Mouse (Mus musculus): ENCODE data around the gene Insrr. TPM values are rescaled to one million over a fixed set of nuclear protein-coding genes. Genes with fewer than 3 reads are reported as not detected.
A peak's percentile ranks its signal among the peaks of the same experiment; 100 is the strongest.

Gene Insrr
- polyA plus RNA-seq, 1 experiment from 2014 or later, result not detected

DNA sequence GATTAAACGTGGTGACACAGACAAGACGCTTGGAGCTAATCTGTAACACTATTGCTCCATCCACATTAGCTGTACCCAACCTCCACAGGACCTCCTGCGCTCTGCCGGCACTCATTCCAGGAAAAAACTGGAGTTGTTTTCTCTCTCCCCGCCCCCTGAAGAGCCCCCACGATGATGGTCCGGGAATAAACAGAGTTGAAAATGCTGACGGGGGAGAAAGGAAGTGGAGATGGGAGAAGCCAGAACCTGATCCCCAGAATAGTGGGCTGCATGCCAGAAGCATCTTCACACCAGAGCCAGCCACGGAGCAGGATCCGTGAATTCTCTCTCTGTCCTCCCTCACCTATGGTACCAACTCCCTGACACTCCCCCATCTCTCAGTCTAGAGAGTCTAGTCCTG is 32.2 kb upstream of the Insrr start:
- Histone ChIP-seq H3K4me2 (ENCODE audit: low read depth, low read length) (peak overlapping the region; percentile 49), H3K4me1 (ENCODE audit: insufficient read depth) (peaks cover 19% of the 10 kb centered on the region), H3K4me3 (ENCODE audit: low read depth, low read length) (0 out of 2 replicates have a peak overlapping the region, but pooled peaks have one; percentile 3), H3K9ac (replicated peaks) (peak overlapping the region; percentile 26; the same call in 1 of the 2 replicates), H3K27ac (ENCODE audit: low read depth) (peak overlapping the region; percentile 75), H3K36me3 (replicated peaks; ENCODE audit: insufficient read depth, low read length) (no peaks in the 10 kb centered on the region), H3K27me3 (ENCODE audit: insufficient read depth, low read length) (no peaks in the 10 kb centered on the region), H3K9me3 (ENCODE audit: low read length) (no peaks in the 10 kb centered on the region)
- 16% methylated on average over 10 of the region's 10 CpGs for WGBS (ENCODE audit: insufficient replicate concordance)
- no peak for DNase-seq
- no peak for TF ChIP-seq EP300 (IDR thresholded peaks at IDR 0.05; ENCODE audit: low read depth)
- TF ChIP-seq CTCF (IDR thresholded peaks at IDR 0.05; ENCODE audit: low read depth), result no peak
- ATAC-seq, result no peak

DNA sequence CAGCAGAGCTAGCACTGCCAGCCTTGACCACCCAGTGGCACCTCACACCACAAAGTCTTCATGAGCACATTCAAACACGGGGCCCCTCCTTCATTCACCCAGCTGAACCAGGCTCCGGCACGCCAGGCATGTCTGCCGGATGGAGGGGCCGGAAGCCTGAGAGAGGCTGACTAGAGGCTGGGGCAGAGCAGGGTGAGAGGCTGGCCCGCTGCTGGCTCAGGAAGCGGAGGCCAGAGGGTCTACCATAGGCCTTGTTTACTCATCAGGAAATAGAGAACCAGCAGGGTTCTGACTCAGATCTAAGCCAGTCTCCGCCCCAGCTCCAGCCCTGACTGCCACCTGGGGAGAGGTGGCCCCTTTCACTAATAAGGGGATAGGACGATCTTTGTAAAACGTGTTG is 31.7 kb upstream of the Insrr start:
- H3K36me3 ChIP-seq (replicated peaks; ENCODE audit: insufficient read depth, low read length), result no peaks in the 10 kb centered on the region
- DNase-seq, result peak; percentile 66
- no peak for TF ChIP-seq CTCF (IDR thresholded peaks at IDR 0.05; ENCODE audit: low read depth)
- TF ChIP-seq EP300 (IDR thresholded peaks at IDR 0.05; ENCODE audit: low read depth), result no peak
- peak overlapping the region; percentile 49 for H3K4me2 ChIP-seq (ENCODE audit: low read depth, low read length)
- peak overlapping the region; percentile 75 for H3K27ac ChIP-seq (ENCODE audit: low read depth)
- no peaks in the 10 kb centered on the region for H3K9me3 ChIP-seq (ENCODE audit: low read length)
- H3K9ac ChIP-seq (replicated peaks), result peak overlapping the region; percentile 26; the same call in 1 of the 2 replicates
- H3K27me3 ChIP-seq (ENCODE audit: insufficient read depth, low read length), result no peaks in the 10 kb centered on the region
- 0 out of 2 replicates have a peak overlapping the region, but pooled peaks have one; percentile 3 for H3K4me3 ChIP-seq (ENCODE audit: low read depth, low read length)
- peaks cover 19% of the 10 kb centered on the region for H3K4me1 ChIP-seq (ENCODE audit: insufficient read depth)
- 22% methylated on average over 10 of the region's 10 CpGs for WGBS (ENCODE audit: insufficient replicate concordance)
- peak; percentile 63 for ATAC-seq

DNA sequence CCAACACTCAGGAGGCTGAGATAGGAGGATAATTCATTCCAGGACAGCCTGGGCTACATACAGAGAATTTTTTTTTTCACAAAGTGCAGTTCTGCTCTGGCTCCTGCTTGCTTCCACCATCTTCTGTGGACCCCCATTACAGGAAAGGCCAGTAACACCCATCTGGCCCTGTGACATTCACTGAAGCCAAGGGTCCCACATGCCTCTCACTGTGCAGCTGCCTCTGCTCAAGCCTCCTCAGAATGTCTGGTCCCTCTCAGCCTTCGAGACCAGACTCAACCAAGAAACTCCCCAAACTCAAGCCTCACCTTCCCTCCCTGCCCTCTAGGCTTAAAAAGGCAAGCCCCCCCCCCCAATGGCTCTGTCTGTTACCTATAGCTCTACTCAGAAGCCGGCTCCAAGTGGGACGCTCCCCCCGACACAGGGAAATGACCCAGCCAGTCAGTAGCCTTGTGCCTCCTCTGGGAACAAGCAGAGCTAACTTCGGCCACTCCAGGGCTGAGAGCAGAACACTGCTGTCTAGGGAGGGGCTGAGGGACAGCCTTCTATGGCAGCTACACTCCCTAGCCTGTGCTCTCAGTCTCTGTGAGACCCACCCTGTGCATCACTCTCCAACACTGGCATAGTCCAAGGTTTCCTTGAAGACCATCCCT is 31.0 kb upstream of the Insrr start:
- H3K9me3 ChIP-seq (ENCODE audit: low read length), result no peaks in the 10 kb centered on the region
- WGBS (ENCODE audit: insufficient replicate concordance), result 67% methylated on average over 5 of the region's 5 CpGs
- peak overlapping the region; percentile 75 for H3K27ac ChIP-seq (ENCODE audit: low read depth)
- H3K4me2 ChIP-seq (ENCODE audit: low read depth, low read length), result peak overlapping the region; percentile 49
- ATAC-seq, result no peak
- TF ChIP-seq EP300 (IDR thresholded peaks at IDR 0.05; ENCODE audit: low read depth) (no peak), CTCF (IDR thresholded peaks at IDR 0.05; ENCODE audit: low read depth) (no peak)
- DNase-seq, result no peak
- peaks cover 19% of the 10 kb centered on the region for H3K4me1 ChIP-seq (ENCODE audit: insufficient read depth)
- no peaks in the 10 kb centered on the region for H3K36me3 ChIP-seq (replicated peaks; ENCODE audit: insufficient read depth, low read length)
- H3K4me3 ChIP-seq (ENCODE audit: low read depth, low read length), result no peak overlapping the region
- H3K27me3 ChIP-seq (ENCODE audit: insufficient read depth, low read length), result no peaks in the 10 kb centered on the region
- H3K9ac ChIP-seq (replicated peaks), result 0 out of 2 replicates have a peak overlapping the region, but pooled peaks have one; percentile 26

DNA sequence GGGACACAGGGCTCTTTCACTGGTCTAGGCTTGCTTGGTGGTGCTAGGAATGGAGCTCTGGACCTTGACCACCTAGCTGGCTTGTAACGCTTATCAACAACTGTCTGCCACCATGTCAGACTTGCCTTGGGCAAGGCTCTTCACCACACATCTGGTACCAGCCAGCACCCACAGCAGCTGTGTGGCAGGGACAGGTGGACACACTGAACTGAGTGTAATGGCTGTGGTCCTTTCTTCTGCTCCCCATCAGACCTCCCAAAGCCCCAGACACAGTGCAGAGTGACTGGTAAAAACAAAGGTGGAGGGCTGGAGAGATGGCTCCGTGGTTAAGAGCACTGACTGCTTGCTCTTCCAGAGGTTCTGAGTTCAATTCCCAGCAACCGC is 30.5 kb upstream of the Insrr start:
- no peak overlapping the region for H3K9ac ChIP-seq (replicated peaks)
- H3K4me3 ChIP-seq (ENCODE audit: low read depth, low read length), result no peak overlapping the region

DNA sequence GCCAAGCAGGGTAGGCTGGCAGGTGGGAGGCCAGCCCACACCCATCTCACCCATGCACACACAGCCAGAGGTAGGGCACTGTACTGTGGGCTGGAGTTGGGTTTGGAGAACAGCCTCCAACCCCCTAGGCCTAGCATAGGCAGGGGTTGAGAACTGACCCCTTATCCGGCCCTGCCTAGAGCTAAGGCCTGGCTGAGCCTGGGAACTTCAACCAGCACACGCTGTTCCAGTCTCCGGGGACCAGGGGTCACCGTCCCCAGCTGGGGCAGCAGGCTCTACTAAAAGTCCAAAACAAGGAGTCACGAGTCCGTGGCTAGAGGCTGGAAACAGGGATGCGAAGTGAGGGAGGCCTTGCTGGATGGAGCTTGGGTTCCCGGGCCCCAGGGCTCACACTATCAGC is 29.0 kb upstream of the Insrr start:
- peak overlapping the region; percentile 67 for H3K27ac ChIP-seq (ENCODE audit: low read depth)
- no peak for DNase-seq
- no peaks in the 10 kb centered on the region for H3K9me3 ChIP-seq (ENCODE audit: low read length)
- ATAC-seq, result peak; percentile 14; the same call in 1 of the 2 replicates
- 52% methylated on average over 8 of the region's 8 CpGs for WGBS (ENCODE audit: insufficient replicate concordance)
- no peaks in the 10 kb centered on the region for H3K27me3 ChIP-seq (ENCODE audit: insufficient read depth, low read length)
- peak overlapping the region; percentile 65 for H3K4me2 ChIP-seq (ENCODE audit: low read depth, low read length)
- H3K4me1 ChIP-seq (ENCODE audit: insufficient read depth), result peaks cover 18% of the 10 kb centered on the region
- peak overlapping the region; percentile 62 for H3K9ac ChIP-seq (replicated peaks)
- peak overlapping the region; percentile 54 for H3K4me3 ChIP-seq (ENCODE audit: low read depth, low read length)
- no peaks in the 10 kb centered on the region for H3K36me3 ChIP-seq (replicated peaks; ENCODE audit: insufficient read depth, low read length)
- no peak for TF ChIP-seq CTCF (IDR thresholded peaks at IDR 0.05; ENCODE audit: low read depth)
- no peak for TF ChIP-seq EP300 (IDR thresholded peaks at IDR 0.05; ENCODE audit: low read depth)

More for the DNA sequence above, 30.5 kb upstream of the Insrr start:
- peak overlapping the region; percentile 49 for H3K4me2 ChIP-seq (ENCODE audit: low read depth, low read length)
- no peaks in the 10 kb centered on the region for H3K9me3 ChIP-seq (ENCODE audit: low read length)
- H3K27ac ChIP-seq (ENCODE audit: low read depth), result peak overlapping the region; percentile 75
- DNase-seq (no peak), ATAC-seq (no peak)
- H3K36me3 ChIP-seq (replicated peaks; ENCODE audit: insufficient read depth, low read length), result no peaks in the 10 kb centered on the region
- 63% methylated on average over 3 of the region's 3 CpGs for WGBS (ENCODE audit: insufficient replicate concordance)
- peaks cover 17% of the 10 kb centered on the region for H3K4me1 ChIP-seq (ENCODE audit: insufficient read depth)
- H3K27me3 ChIP-seq (ENCODE audit: insufficient read depth, low read length), result no peaks in the 10 kb centered on the region
- TF ChIP-seq EP300 (IDR thresholded peaks at IDR 0.05; ENCODE audit: low read depth) (no peak), CTCF (IDR thresholded peaks at IDR 0.05; ENCODE audit: low read depth) (no peak)

DNA sequence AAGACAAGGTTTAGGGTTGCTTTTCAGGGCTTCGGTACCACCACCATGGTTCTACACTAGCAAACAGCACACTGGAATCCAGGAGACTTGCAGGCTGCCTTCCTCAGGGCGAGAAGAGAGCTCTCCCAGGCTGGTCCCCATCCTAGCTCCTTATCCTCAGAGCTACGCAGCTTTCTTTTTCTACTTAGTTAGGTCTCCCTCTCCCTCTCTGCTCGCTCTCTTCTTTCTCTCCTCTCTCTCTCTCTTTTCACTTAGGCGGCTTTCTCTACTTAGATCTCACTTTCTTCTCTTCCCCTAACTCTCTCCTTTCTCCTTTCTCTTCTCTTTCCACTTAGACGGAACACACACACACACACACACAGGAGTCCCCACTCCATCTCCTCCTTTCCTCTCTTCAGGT is 28.3 kb upstream of the Insrr start:
- 35% methylated on average over 6 of the region's 6 CpGs for WGBS (ENCODE audit: insufficient replicate concordance)

More for the DNA sequence above, 28.3 kb upstream of the Insrr start:
- Histone ChIP-seq H3K4me3 (ENCODE audit: low read depth, low read length) (peak overlapping the region; percentile 54), H3K4me1 (ENCODE audit: insufficient read depth) (peaks cover 18% of the 10 kb centered on the region), H3K27me3 (ENCODE audit: insufficient read depth, low read length) (no peaks in the 10 kb centered on the region), H3K27ac (ENCODE audit: low read depth) (peak overlapping the region; percentile 67), H3K36me3 (replicated peaks; ENCODE audit: insufficient read depth, low read length) (no peaks in the 10 kb centered on the region), H3K9me3 (ENCODE audit: low read length) (no peaks in the 10 kb centered on the region), H3K4me2 (ENCODE audit: low read depth, low read length) (peak overlapping the region; percentile 65), H3K9ac (replicated peaks) (peak overlapping the region; percentile 62)
- TF ChIP-seq CTCF (IDR thresholded peaks at IDR 0.05; ENCODE audit: low read depth) (no peak), EP300 (IDR thresholded peaks at IDR 0.05; ENCODE audit: low read depth) (no peak)
- no peak for ATAC-seq
- no peak for DNase-seq
